Mouse (Mus musculus) right cerebral cortex, postnatal 36 days (tissue): ENCODE results near the gene Rbms3.

Experiments used
- DNase-seq, 2 experiments: peaks; one replicate each; pipeline ENCODE4 v3.0.0; 2022; ENCODE audit warnings: low spot score in 2 of 2, mixed read lengths in 1 of 2

Rbms3 gene

GRCm38 (mm10) chr9:117102198-117102930 is 527.3 kb downstream of the Rbms3 start:
- no peak for DNase-seq

DNA sequence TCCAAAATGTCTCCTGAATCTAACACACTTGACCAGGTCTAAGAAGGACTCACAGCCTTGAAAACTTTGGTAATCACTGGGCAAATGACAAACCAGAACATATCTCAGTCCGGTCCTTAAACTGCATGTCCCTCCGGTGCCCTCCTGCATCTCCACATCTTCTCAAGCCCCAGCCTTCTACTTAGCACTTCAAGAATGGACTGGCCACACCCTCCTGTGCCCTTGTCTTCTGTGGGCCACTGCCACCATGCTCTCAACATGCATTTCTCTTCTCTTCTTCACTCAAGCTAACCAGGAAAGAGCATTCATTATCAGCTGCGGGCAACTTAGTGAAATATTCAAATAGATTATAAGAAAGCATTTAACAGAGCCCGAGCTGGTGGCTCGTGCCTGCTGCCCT is 529.5 kb downstream of the Rbms3 start:
- DNase-seq, result no peak

DNA sequence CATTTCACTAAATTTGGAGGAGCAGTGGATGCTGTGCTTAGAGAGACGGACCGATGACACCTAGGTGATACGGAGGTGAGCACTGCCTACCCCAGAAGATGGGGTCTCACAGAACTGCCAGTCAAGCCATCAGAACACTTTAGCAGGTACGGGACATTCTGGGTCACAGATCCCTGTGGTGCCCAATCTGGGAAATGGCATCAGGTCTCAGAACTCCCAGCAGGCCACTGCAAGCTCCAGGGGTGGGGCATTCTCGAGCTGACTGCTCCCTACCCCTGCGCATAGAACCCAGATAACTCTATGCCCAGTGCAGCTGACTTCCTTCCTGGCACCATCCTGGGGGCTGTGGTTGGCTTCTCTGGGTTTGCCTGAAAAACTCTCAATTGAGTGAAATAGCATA is 536.2 kb downstream of the Rbms3 start:
- DNase-seq, result no peak

DNA sequence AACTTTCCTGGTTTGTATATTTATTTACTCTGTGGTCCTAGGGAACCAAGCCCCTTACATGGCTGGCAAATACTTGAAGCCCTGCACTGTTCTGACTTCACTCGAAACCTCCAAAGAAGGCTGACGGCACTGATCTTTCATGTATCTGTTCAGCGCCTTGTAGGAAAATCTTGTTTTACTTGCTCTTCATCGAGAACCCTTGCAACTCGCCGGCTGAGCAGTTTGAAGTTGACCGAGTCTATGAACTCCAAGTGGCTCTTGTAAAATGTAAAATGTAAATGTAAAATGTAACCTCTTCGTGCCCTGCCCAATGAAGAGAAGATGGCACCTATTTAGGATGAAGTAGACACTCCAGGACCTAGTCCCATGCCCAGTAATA is 537.5 kb downstream of the Rbms3 start:
- DNase-seq, result no peak

DNA sequence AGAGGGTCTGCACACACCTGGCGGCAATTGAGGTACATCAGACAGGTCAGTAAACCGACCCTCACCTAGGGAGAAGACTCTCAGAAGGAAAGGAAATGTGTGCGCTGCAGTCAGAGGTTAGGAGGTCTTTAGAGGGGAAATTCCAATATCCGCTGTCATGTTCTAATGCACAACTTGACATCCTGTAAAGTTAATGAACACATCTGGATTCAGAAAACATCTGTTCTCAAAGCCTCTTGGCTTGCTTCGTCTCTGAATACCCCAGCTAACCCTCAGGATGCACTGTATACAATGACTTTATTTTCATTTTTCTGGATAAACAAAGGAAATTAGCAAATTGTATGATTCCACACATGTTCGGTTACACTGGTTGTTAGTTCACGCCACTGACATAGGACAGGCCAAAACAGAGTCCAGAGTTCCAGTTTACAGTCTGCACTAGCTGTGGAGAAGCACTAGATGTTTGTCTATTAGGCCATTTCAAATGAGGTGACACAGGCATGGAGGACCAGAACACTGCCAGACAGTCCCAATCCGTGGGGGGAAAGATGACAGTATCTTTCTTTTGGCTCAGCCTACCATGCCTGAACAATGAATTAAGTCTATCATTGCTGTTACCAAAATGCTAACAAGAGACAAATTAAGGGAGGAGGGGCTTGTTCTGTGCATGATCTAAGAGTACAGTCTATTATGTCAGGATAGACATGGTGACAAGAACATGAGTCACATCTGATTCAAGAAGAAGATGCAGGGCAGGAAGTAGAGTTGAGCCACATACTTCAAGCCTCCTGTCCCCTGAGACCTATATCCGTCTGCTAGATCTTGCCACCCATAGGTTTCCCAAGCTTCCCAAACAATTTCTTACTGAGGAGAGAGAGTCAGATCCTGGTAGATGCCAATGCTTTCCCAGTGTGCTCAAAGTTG is 538.2 kb downstream of the Rbms3 start:
- no peak for DNase-seq

DNA sequence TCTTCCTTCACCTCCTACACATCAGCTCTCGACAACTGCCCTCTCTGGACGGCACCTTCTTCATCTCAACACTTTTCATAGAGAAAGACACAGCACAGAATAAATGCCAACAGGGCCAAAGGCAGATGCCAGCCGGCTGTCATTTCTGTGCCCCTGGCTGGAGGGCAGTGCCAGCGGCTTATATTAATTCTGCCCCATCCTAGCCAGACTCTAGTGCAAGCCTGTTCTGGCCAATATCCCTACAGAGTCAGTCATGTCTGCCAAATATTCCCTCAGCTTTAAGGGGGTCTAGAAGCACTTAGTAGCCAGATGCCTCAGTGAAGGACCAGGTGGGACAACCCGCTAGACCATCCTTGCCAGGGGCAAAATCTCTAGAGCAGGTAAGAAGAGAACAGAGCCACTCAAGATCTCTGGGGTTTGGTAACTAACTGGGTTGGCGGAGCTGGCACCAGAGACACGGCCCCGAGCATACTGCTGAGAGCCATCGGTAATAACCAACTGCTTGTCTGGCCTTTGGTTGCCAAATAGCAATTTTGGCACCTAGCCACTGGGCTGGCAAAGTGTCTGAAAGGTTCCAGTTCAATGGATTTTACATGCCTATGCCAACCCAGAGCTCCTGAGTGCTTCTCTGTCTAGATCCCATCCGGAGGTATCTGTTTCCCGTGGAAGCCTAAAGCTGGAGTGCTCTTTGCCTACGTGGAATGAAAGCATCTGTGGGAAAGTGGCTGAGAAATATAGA is 540.1 kb downstream of the Rbms3 start:
- no peak for DNase-seq

DNA sequence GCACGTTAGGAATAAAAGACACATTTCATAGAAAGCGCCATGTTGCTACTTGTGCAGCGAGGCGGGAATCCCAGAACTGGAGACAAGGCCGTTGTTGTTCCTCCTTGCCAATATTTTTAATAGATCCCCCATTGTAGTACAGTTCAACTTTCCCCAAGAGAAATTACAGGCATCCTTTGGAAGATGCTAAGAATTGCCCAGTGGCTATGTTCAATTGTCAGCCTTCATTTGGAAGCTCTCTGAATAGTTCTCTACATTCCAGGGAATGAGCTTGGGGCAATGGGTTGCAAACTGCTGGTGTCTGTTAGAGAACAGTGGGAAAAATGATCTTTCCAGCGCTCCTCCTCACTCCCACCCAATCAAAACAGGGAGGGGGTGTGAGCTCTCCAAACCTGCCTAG is 541.4 kb downstream of the Rbms3 start:
- no peak for DNase-seq

- no peak for DNase-seq
Observed at GRCm38 (mm10) chr9:117085706-117086105, 544.0 kb downstream of the Rbms3 start.

DNA sequence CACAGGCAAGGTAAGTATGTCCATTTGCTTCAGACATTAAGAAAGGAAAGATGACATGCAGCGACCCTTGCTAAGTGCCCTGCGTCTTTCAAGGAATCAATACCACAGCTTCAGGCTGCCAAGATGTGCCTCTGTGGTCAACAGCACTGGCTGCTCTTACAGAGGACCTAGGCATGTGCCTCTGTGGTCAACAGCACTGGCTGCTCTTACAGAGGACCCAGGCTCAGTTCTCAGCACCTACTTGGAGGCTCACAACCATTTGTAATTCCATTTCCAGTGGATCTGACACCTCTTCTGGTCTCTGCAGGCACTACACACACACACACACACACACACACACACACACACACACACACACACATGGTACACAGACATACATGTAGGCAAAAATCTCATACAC is 545.2 kb downstream of the Rbms3 start:
- no peak for DNase-seq

DNA sequence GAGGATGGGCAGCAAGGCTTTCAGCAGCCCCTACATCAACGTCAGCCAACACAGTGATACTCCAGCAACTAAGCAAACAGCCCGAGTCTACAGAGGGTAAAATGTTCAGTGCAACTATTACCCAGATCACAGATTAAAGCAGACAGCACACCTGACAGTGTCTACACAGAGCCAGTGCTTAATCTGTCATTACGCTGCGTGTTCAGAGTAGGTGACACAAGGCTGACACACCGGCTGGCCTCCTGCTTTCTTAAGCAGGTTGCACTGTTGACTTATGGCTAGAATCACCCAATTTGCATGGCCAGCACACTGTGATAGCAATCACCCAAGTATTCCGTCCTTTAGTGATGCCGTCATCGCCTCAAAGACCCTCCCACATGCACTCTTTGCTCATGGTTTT is 550.2 kb downstream of the Rbms3 start:
- DNase-seq, result no peak

DNA sequence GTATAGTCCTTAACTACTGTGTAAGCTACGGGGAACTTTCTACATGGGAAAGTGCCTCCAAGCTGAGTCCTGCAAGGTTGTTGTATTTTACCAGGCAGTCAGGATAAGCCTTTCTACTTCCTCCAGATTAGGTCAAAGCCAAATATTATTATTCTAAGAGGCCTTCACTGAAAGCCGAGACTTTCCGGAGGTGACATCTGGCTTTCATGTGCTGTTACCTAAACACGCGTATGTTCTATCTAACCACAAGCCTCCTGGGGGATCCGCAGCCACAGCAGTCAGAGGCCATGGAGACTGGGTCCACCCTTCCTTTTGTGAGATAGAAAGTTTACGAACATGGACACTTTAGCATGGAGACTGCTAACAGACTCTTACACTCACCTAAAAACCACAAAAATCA is 552.2 kb downstream of the Rbms3 start:
- DNase-seq, result no peak

GRCm38 (mm10) chr9:117076785-117077184 is 552.9 kb downstream of the Rbms3 start:
- DNase-seq, result no peak

- DNase-seq, result no peak
Observed at GRCm38 (mm10) chr9:117072433-117073099, 557.1 kb downstream of the Rbms3 start.

DNA sequence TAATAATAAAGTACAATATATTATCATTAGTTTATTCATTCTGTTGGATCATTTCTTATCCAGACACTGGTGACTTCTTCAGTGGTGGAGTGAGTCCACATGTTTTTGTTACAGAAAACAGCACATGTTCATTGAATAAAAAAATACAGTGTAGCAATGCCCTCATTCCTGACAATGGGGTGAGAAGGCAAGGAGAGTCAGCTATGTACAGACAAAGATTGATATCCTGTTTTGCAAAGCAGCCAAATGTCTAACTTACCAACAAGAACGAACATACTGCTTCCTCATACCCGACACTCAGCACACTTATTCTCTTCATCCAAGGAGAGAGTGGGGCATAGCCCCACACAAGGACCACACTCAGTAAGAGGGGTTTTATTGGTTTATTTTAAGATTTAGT is 559.1 kb downstream of the Rbms3 start:
- DNase-seq, result no peak

GRCm38 (mm10) chr9:117069232-117069631 is 560.5 kb downstream of the Rbms3 start:
- DNase-seq, result no peak

DNA sequence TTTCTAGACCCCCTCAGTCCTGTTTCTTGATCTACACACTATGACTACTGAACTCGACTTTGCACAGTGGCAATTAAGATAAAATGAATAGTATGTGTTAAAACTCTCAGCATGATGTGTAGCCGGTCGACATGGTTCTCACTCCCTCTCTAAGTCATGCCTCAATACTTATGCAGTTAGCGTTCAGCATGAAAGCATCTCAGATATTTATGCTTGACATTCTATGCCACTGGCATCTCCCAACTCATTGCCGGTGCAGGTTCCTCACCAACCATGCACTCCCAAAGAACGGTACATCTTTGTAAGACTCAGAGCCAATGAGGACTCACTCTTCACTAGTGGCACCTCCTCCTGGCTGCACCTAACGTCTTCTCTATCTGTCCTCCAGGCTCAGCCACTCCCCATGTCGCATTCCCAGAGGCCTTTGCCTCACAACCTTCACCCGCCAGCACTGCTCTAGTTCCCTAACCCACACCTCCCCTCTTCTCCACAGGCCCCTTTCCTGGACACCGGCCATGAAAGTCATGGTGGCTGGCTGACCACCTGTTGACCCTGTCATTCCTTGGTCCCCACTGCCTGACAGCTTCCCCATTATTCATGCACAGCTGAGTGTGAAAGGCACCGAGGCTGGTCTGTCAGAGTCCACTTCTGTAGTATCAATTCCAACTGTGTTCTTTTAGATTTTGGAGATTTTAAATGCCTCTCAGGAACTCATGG is 561.9 kb downstream of the Rbms3 start:
- DNase-seq, result no peak

DNA sequence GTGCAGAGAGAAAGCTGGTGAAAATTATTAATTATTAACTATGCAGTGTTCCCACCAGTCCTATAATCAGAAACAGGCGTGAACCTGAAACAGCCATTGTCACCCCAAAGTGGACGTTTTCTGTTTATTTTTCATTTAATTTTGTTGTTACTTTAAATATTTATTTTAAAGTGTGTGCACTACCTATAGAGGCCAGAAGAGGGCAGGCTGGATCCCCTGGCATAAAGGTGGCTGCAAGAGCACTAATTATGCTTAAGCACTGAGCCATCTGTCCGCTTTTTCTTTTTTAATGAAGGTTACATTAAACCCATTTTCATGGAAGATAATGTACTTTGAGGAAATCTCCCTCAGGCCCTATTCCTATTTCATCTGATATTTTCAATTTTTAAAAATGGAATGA is 563.2 kb downstream of the Rbms3 start:
- no peak for DNase-seq

DNA sequence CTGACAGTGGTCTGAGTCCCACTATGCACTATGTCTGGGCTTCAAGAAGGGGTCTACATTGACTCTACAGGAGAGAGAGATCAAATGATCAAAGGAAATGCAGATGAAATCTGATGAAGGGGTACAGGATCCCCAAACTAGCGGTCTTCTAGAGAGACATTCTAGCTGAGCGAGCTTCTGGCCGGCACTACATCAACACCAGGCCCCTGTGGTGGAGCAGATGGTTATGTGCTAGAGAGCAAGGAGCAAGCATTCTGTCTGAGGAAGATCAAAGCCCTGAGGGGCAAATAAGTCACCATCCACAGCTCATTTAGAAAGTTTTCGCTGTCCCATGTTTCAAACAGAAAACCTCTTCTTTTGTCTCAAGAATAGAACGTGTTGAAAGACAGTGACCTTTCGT is 564.1 kb downstream of the Rbms3 start:
- no peak for DNase-seq

GRCm38 (mm10) chr9:117059586-117059985 is 570.1 kb downstream of the Rbms3 start:
- no peak for DNase-seq

- DNase-seq, result no peak
Observed at GRCm38 (mm10) chr9:117059135-117059534, 570.6 kb downstream of the Rbms3 start.

- no peak for DNase-seq
Observed at GRCm38 (mm10) chr9:117051935-117052334, 577.8 kb downstream of the Rbms3 start.
